Mouse (Mus musculus): Measurements from ENCODE around the gene Rybp.

Rybp gene

DNA sequence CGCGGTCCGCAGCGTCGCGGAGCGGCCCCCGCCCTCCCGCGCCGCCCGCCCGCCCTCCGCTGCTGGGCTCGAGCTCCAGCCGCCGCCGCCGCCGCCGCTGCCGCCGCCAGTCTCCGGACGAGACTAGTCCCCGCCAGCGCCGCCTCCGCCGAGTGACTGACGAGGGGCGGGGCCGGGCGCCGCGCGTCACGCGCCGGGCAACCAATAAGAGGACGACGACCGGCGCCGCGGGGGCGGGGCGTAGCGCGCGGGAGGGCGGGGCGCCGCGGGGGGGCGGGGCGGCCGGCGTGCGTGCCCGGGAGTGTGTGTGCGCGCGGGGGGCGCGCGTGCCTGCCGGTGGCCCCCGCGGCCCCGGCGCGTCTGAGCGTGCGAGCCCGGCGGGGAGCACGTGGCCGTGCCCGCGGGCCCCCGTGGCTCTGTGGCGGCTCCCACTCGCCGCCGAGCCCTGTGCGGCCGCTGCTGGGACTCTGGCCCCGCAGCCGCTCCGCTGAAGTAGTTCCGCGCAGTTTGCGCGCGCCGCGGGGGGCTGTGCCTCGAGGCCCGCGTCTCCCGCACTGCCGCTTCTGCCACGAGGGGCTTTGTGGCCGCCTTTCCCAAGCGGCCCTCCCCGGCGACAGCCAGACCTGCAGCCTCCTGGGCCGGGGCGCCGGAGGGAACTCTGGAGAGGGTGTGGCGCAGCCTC, at the start of gene Rybp:
Rybp (minus strand) TSS at position 152 of the 682 bp plus-strand sequence.
- in situ Hi-C loops (cut with MboI; ENCODE audit: low pct_unique_long_range_greater_than_20kb in 1 of 2, low sequenced_read_pairs in 2 of 2, unreplicated experiment in 1 of 2): no loop called here

- in situ Hi-C loops (cut with MboI; ENCODE audit: low pct_unique_long_range_greater_than_20kb in 1 of 2, low sequenced_read_pairs in 2 of 2, unreplicated experiment in 1 of 2): no loop called here
Measured at GRCm38 (mm10) chr6:100336591-100337148, 49.4 kb upstream of the Rybp start.

DNA sequence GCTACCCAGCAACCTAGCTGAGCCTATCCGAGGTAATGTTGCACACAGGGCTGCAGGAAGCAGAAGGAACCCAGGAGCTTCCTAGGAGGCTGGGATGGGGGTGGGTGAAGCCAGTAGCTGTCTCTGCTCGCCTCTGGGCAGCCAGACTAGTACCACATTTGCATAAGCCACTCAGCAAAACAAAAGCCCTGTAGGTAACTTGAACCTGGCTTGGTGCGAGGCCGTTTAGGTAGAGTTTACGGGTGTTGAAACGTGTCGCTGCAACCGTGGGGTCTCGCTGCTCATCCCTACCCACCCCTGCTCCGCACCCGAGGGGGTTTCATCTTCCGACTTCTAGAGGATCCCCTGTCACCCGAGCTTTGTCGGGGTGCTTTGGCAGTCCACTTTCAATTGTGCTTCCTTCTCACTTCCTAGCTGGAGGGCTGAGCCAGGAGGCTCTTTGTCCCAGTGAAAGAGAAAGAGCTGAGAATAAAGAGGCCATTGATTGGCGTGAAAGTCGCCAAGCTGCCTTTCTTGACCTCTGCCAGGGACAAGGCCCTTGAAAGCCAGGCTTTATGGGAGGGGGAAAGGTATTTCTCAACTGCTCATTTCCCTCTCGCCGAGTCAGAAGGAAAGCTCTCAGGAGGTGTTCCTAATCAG, 48.3 kb upstream of the Rybp start:
- in situ Hi-C loops (cut with MboI; ENCODE audit: low pct_unique_long_range_greater_than_20kb in 1 of 2, low sequenced_read_pairs in 2 of 2, unreplicated experiment in 1 of 2): no loop called here

- in situ Hi-C loops (cut with MboI; ENCODE audit: low pct_unique_long_range_greater_than_20kb in 1 of 2, low sequenced_read_pairs in 2 of 2, unreplicated experiment in 1 of 2): no loop called here
Measured at GRCm38 (mm10) chr6:100333745-100334144, 46.5 kb upstream of the Rybp start.

DNA sequence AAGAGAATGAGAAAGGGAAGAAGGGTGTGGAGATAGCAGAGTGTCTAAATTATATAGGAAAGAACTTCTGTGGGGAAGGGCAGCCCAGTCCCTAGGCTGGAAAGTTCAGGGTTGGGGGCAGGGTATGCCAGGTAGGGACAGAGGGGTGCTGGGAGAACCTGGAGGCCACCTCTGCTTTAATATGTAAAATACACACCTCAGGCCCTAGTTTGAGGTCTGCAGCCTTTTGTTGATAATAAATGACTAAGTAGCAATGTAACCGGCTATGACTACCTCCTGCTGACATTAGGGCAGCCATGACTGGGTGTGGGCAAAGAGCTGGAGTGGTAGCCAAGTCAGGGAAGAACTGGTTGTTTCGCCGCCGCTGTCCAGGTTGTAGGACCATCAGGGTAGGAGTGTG, 45.2 kb upstream of the Rybp start:
- in situ Hi-C loops (cut with MboI; ENCODE audit: low pct_unique_long_range_greater_than_20kb in 1 of 2, low sequenced_read_pairs in 2 of 2, unreplicated experiment in 1 of 2): no loop called here

DNA sequence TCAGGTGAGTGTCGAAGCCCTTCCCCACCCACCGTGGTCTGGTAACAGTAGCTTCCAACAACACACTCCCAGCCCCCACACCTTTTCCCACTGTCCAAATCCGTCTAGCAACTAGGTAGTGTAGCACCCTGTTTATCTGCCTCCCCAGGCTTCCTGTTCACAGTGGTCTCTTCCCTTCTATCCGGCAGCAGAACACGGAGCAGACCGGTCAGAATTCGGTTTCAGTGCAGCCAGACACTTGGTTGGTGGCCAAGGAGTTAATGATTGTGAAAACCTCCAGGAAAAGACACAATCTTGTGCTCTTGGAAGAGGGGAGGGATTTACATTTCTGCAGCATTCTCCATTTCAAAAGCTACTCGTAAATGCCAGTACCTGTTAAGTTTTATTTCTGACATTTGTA, 44.3 kb upstream of the Rybp start:
- in situ Hi-C loops (cut with MboI; ENCODE audit: low pct_unique_long_range_greater_than_20kb in 1 of 2, low sequenced_read_pairs in 2 of 2, unreplicated experiment in 1 of 2): no loop called here

- in situ Hi-C loops (cut with MboI; ENCODE audit: low pct_unique_long_range_greater_than_20kb in 1 of 2, low sequenced_read_pairs in 2 of 2, unreplicated experiment in 1 of 2): no loop called here
Measured at GRCm38 (mm10) chr6:100331055-100331454, 43.8 kb upstream of the Rybp start.

DNA sequence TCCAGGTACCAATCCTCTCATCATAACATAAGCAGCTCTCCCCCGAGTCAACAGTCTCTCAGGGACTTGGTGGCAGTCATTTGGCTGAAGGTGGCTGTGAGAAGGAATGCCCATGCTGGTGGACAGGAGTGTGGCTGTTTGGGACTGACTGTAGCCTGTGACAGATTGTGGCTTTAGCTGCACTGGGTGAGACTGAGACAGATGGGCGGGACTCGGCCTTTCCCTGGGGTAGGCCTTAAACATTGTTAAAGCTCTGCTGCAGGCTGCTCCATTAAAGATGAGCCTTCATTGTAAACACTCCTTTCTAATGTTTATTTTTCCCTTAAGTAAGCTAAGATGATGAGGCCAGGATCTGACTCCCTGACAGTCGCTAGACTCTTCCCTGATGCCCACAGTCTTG, 42.3 kb upstream of the Rybp start:
- in situ Hi-C loops (cut with MboI; ENCODE audit: low pct_unique_long_range_greater_than_20kb in 1 of 2, low sequenced_read_pairs in 2 of 2, unreplicated experiment in 1 of 2): no loop called here

GRCm38 (mm10) chr6:100327050-100327449, 39.8 kb upstream of the Rybp start:
- in situ Hi-C loops (cut with MboI; ENCODE audit: low pct_unique_long_range_greater_than_20kb in 1 of 2, low sequenced_read_pairs in 2 of 2, unreplicated experiment in 1 of 2): no loop called here

DNA sequence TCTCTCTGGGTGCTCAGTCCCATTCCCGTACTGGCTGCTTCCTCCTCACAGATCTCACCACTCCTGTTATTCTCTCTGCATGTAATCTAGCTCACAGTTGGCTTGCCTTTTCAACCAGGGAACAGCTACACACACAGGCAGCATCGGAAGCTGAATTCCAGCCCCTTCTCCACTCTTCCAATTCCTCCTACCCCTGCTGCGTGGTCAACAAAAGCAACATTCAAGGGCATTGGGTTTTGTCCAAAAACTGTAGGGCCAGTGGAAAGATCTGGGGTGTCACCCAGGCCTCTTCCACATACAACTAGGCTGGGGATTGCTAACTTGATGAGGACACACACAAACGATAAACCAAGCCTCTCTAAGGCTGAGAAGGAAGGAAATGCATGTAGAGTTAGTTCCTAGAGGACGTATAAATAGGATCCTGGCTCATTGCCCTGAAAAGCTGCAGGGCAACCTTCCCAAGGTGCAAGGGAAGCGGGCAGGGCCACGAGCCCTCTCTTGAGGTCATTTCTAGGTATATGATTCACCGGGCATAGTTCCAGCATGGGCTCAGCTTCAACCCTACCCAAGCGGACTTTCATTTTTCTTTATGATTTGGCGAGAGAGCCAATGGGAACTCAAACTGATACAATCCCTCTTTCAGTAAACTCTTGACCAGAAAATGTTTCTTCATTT, 36.6 kb upstream of the Rybp start:
- in situ Hi-C loops (cut with MboI; ENCODE audit: low pct_unique_long_range_greater_than_20kb in 1 of 2, low sequenced_read_pairs in 2 of 2, unreplicated experiment in 1 of 2): no loop called here

GRCm38 (mm10) chr6:100322561-100322960, 35.3 kb upstream of the Rybp start:
- in situ Hi-C loops (cut with MboI; ENCODE audit: low pct_unique_long_range_greater_than_20kb in 1 of 2, low sequenced_read_pairs in 2 of 2, unreplicated experiment in 1 of 2): no loop called here

DNA sequence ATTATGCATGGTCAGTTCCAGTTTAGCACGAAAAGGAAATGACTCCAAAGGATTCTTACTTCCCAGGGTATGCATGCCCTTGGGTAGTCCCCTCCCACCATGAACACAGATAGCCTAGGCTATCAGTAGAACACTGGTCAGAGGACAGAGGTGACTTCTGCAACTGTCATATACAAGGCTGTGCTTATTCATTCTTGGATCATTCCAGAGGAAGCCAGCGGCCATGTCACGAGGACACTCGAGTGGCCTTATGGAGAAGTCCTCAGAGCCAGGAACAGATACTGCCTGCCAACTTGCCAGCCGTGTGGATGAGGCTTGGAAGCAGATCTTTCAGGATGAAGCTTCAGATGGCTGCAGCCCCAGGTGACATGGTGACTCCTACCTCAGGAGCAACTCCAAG, 34.9 kb upstream of the Rybp start:
- in situ Hi-C loops (cut with MboI; ENCODE audit: low pct_unique_long_range_greater_than_20kb in 1 of 2, low sequenced_read_pairs in 2 of 2, unreplicated experiment in 1 of 2): no loop called here

- in situ Hi-C loops (cut with MboI; ENCODE audit: low pct_unique_long_range_greater_than_20kb in 1 of 2, low sequenced_read_pairs in 2 of 2, unreplicated experiment in 1 of 2): no loop called here
Measured at GRCm38 (mm10) chr6:100314201-100314600, 26.9 kb upstream of the Rybp start.

- in situ Hi-C loops (cut with MboI; ENCODE audit: low pct_unique_long_range_greater_than_20kb in 1 of 2, low sequenced_read_pairs in 2 of 2, unreplicated experiment in 1 of 2): no loop called here
Measured at GRCm38 (mm10) chr6:100311167-100311566, 23.9 kb upstream of the Rybp start.

DNA sequence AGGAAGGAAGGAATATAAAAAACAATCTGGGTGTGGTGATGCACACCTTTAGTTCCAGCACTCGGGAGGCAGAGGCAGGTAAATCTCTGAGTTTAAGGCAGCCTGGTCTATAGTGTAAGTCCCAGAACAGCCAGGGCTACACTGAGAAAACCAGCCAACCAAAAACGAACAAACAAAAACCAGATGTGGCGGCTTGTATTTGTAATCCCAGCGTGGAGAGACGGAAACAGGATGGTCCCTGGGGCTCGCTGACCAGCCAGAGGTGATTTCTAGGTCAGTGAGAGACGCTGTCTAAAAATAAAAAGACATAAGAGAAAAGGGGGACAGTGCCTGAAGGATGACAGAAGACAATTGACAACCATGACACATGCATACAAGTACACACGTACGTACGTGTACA, 17.5 kb upstream of the Rybp start:
- in situ Hi-C loops (cut with MboI; ENCODE audit: low pct_unique_long_range_greater_than_20kb in 1 of 2, low sequenced_read_pairs in 2 of 2, unreplicated experiment in 1 of 2): no loop called here

DNA sequence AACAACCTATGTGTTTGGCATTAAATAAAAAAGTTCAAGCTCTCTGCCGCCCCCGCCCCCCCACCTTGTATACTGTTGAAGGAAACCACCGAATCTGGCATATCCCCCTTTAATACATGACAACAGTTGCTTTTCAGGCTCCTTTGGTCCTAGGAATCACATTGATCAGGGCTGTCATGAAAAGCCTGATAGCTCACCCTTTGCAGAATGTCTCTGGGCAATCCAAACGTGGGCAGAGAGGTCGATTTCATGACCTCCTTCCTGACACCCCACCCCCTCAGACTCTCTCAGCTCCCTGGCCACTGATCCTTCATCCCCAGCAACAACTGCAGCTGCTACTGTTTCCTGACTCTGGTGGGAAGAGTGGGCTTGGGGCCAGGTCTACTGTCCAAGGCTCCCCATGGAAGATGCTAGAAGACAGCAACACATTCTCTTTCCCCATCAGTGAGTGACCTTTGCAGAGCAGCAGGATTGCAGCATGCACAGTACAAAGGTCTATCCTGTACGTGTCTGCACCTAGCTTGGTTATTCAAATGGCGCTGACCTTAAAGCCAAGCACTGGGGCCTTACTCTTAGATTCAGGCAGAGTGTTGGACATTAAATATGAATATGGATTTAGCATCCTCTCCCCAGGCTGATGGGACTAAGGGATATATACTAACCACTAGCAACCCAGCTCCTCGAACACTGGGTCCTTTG, 14.3 kb upstream of the Rybp start:
- in situ Hi-C loops (cut with MboI; ENCODE audit: low pct_unique_long_range_greater_than_20kb in 1 of 2, low sequenced_read_pairs in 2 of 2, unreplicated experiment in 1 of 2): no loop called here

DNA sequence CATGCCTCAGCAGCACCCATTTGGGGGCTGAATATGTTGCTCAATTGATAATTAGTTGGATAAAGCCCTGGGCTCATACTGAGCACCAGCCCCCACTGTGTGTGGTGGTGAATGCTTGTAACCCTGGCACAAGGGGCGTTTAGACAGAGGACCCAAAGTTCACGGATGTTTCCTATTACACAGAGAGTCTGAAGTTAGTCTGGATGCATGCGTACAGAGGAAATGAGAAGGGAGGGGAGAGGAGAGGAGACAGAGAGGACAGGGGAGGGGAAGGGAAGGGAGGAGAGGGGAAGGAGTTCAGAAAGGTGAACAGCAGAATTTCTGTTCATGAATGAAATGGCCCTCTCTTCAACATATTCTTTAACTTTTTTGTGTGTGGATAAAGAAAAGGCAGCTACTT, 13.5 kb upstream of the Rybp start:
- in situ Hi-C loops (cut with MboI; ENCODE audit: low pct_unique_long_range_greater_than_20kb in 1 of 2, low sequenced_read_pairs in 2 of 2, unreplicated experiment in 1 of 2): no loop called here

- in situ Hi-C loops (cut with MboI; ENCODE audit: low pct_unique_long_range_greater_than_20kb in 1 of 2, low sequenced_read_pairs in 2 of 2, unreplicated experiment in 1 of 2): no loop called here
Measured at GRCm38 (mm10) chr6:100298945-100299344, 11.7 kb upstream of the Rybp start.

- in situ Hi-C loops (cut with MboI; ENCODE audit: low pct_unique_long_range_greater_than_20kb in 1 of 2, low sequenced_read_pairs in 2 of 2, unreplicated experiment in 1 of 2): no loop called here
Measured at GRCm38 (mm10) chr6:100297536-100297935, 10.3 kb upstream of the Rybp start.
